Mouse (Mus musculus) mature B cell (primary cell): ENCODE data around the gene Gm7849.
"Not testable (repeated sequence)": the region's sequence is repeated elsewhere in the genome, so short reads cannot be mapped to it uniquely, and the experiment has no call there.

Experiments used
- in situ Hi-C: fragments of 300-500 bp; cut with MboI; formaldehyde crosslinking; loops from 2 replicates; pipeline ENCODE4 v1.14.3; 2019

Gm7849 gene

DNA sequence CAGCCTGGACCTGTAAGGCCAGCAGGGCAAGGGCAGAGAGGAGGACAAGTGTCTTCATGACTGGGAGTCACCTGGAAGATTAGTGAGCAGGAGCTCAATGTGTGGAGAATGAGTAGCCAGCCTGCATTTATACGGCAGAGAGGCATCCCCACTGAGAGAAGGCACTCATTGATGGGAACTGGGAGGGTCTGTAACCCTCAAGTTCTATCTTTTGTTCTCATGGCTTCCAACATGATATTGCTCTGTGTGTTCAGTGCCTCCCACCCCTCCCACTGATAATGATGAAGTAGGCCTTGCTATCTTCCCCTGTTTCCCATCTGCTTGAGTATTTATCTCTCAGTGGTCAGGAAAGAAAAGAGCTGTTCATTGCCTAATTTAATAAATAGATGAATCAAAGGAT, at the start of gene Gm7849:
Gene Gm7849, minus strand, starts transcription at position 101 of the 400 bp plus-strand sequence.
- in situ Hi-C loops = not testable (repeated sequence)

DNA sequence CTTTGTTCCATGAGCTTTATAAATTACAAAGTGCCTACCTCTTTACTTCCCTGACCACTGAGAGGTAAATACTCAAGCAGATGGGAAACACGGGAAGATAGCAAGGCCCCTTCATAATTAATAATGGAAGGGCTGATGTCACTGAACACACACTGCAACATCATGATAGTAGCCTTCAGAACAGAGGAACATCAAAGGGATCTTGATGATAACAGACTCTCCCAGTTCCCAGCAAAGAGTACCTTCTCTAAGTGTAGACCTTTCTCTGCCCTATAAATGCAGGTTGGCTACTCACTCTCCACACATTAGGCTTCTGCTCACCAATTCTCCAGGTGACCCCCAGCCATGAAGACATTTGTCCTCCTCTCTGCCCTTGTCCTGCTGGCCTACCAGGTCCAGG, 29.2 kb downstream of the Gm7849 start, which contains the start of gene Defa36:
Gene Defa36, plus strand, starts transcription at position 301 of the 400 bp plus-strand sequence.
- in situ Hi-C loops = not testable (repeated sequence)
